Mouse (Mus musculus): ENCODE data around the gene Gabrg3. TPM values are rescaled to one million over a fixed set of nuclear protein-coding genes. Genes with fewer than 3 reads are reported as not detected.

The Gabrg3 gene
- total and polyA plus RNA-seq, 2 experiments: not detected

DNA sequence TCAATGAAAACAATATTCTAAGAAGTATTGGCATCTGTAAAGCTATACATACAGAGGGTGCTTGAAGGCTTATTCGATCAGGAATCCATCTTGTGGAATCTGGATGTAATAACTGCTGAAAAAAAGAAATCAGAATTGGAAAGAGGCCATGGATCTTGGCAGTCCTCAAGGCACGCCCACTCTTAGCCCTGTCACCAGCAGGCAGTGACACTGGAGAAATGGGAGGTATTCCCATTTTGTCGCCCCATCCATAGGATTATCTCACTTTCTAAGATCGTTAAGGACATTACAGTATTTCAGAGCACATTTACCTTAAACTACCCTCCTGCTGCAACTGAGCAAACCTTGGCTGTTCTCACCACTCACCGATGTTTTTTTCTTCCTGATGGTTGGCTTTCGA lies 657.8 kb downstream of the Gabrg3 start:
- H3K9ac ChIP-seq (ENCODE audit: low read depth, low read length): no peak overlapping the region
- WGBS: 80% methylated on average over 6 of the region's 6 CpGs
- no peaks in the 10 kb centered on the region for H3K79me2 ChIP-seq (ENCODE audit: control insufficient read depth, insufficient read depth, low read length)
- no peak for DNase-seq (ENCODE audit: extremely low read depth, low read depth, low spot score)
- H3K4me1 ChIP-seq (ENCODE audit: control insufficient read depth, insufficient read depth, low read length): no peaks in the 10 kb centered on the region
- no peaks in the 10 kb centered on the region for H3K36me3 ChIP-seq (ENCODE audit: control insufficient read depth, insufficient read depth, low read length)
- no peak overlapping the region for H3K4me3 ChIP-seq (ENCODE audit: insufficient read depth, low read depth, low read length)
- no peak overlapping the region for H3K27ac ChIP-seq (replicated peaks; ENCODE audit: insufficient read depth, low read depth, low read length)
- no peaks in the 10 kb centered on the region for H3K27me3 ChIP-seq (ENCODE audit: control insufficient read depth, insufficient read depth, low read length)
- TF ChIP-seq POLR2A (IDR thresholded peaks at IDR 0.05; ENCODE audit: extremely low read depth, insufficient read depth, low read length): no peak
- no peak for TF ChIP-seq CTCF (IDR thresholded peaks at IDR 0.05; ENCODE audit: low read depth, low read length)

Other genes starting within 250 kb of the Gabrg3 start
- 0.27 and 0.28 TPM in 2 replicates for gene Gabrb3, start 32.5 kb upstream of the Gabrg3 start, total RNA-seq (2014; rRNA removed)
- gene Gabrb3, start 32.5 kb upstream of the Gabrg3 start, polyA plus RNA-seq (2012; rRNA removed): 0.07 and 0.55 TPM in 2 replicates
- gene Gabra5, start 122.9 kb upstream of the Gabrg3 start, total RNA-seq (2014; rRNA removed): not detected in 2 replicates
- gene Gabra5, start 122.9 kb upstream of the Gabrg3 start, polyA plus RNA-seq (2012; rRNA removed): not detected in 2 replicates

All from liver, adult 2 months (tissue).